Mouse (Mus musculus): ENCODE measurements around the gene Krtap2-4. TPM values are rescaled to one million over a fixed set of nuclear protein-coding genes. Genes with fewer than 3 reads are reported as not detected.
"Not testable (repeated sequence)": the region's sequence is repeated elsewhere in the genome, so short reads cannot be mapped to it uniquely, and the experiment has no call there.

Gene Krtap2-4
- 0.29 and 1.9 TPM in 2 replicates for polyA plus RNA-seq (2012; rRNA removed)

GRCm38 (mm10) chr11:99614796-99615363 is at the start of gene Krtap2-4:
Gene Krtap2-4, minus strand, starts transcription at chr11:99614846.
- no peaks in the 10 kb centered on the region for H3K36me3 ChIP-seq (ENCODE audit: control insufficient read depth, insufficient read depth, low read length)
- no peaks in the 10 kb centered on the region for H3K27me3 ChIP-seq (ENCODE audit: control insufficient read depth, insufficient read depth, low read length)
- no peak within 1 kb of the TSS for H3K4me3 ChIP-seq (ENCODE audit: low read depth, low read length)
- TF ChIP-seq POLR2A (IDR thresholded peaks at IDR 0.05; ENCODE audit: low read depth, low read length) (no peak), CTCF (IDR thresholded peaks at IDR 0.05; ENCODE audit: extremely low read depth, insufficient read length, insufficient replicate concordance, low read depth, low read length) (no peak)
- WGBS = 41% methylated on average over 3 of the region's 3 CpGs
- H3K4me1 ChIP-seq (ENCODE audit: control insufficient read depth, insufficient read depth, insufficient read length, low read length) = peaks cover 3% of the 10 kb centered on the region; the same call in 1 of the 2 replicates
- H3K27ac ChIP-seq (ENCODE audit: insufficient read depth, low read depth, low read length) = no peak within 1 kb of the TSS

- Histone ChIP-seq H3K4me3 (ENCODE audit: low read depth, low read length) (no peak overlapping the region), H3K27ac (ENCODE audit: insufficient read depth, low read depth, low read length) (no peak overlapping the region), H3K27me3 (ENCODE audit: control insufficient read depth, insufficient read depth, low read length) (no peaks in the 10 kb centered on the region), H3K4me1 (ENCODE audit: control insufficient read depth, insufficient read depth, insufficient read length, low read length) (no peaks in the 10 kb centered on the region), H3K36me3 (ENCODE audit: control insufficient read depth, insufficient read depth, low read length) (no peaks in the 10 kb centered on the region)
- 84% methylated on average over 10 of the region's 10 CpGs for WGBS
- TF ChIP-seq CTCF (IDR thresholded peaks at IDR 0.05; ENCODE audit: extremely low read depth, insufficient read length, insufficient replicate concordance, low read depth, low read length) (no peak), POLR2A (IDR thresholded peaks at IDR 0.05; ENCODE audit: low read depth, low read length) (no peak)
Measured at GRCm38 (mm10) chr11:99662802-99663201, 48.2 kb upstream of the Krtap2-4 start.

- Histone ChIP-seq H3K36me3 (ENCODE audit: control insufficient read depth, insufficient read depth, low read length) (no peaks in the 10 kb centered on the region), H3K4me1 (ENCODE audit: control insufficient read depth, insufficient read depth, insufficient read length, low read length) (no peaks in the 10 kb centered on the region), H3K27ac (ENCODE audit: insufficient read depth, low read depth, low read length) (no peak overlapping the region), H3K27me3 (ENCODE audit: control insufficient read depth, insufficient read depth, low read length) (no peaks in the 10 kb centered on the region), H3K4me3 (ENCODE audit: low read depth, low read length) (no peak overlapping the region)
- TF ChIP-seq POLR2A (IDR thresholded peaks at IDR 0.05; ENCODE audit: low read depth, low read length) (no peak), CTCF (IDR thresholded peaks at IDR 0.05; ENCODE audit: extremely low read depth, insufficient read length, insufficient replicate concordance, low read depth, low read length) (no peak)
- WGBS = 86% methylated on average over 4 of the region's 4 CpGs
Measured at GRCm38 (mm10) chr11:99659256-99659655, 44.6 kb upstream of the Krtap2-4 start.

DNA sequence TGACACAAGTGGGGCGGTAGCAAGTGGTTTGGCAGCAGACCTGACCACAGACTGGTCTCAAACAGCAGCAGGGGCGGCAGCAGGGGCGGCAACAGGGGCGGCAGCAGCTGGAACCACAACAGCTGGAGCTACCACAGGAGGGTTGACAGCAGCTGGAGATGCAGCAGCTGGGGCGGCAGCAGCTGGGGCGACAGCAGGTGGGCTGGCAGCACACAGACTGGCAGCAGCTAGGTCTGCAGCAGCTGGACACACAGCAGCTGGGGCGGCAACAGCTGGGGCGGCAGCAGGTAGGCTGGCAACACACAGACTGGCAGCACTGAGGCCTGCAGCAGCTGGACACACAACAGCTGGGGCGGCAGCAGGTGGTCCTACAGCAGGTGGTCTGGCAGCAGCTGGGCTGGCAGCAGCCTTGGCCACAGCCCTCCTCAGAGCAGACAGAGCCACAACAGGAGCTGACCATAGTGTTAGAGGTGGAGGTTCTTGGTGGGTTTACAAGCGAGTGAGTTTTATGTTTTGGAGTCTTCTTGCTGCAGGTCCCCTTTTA is 43.9 kb upstream of the Krtap2-4 start, which contains the start of gene Gm11563:
Gene Gm11563, minus strand, starts transcription at position 494 of the 544 bp plus-strand sequence.
- not testable (repeated sequence) for H3K27ac ChIP-seq (ENCODE audit: insufficient read depth, low read depth, low read length); H3K36me3 ChIP-seq (ENCODE audit: control insufficient read depth, insufficient read depth, low read length); H3K4me1 ChIP-seq (ENCODE audit: control insufficient read depth, insufficient read depth, insufficient read length, low read length); H3K27me3 ChIP-seq (ENCODE audit: control insufficient read depth, insufficient read depth, low read length); H3K4me3 ChIP-seq (ENCODE audit: low read depth, low read length)
- 69% methylated on average over 10 of the region's 10 CpGs for WGBS

GRCm38 (mm10) chr11:99657051-99657450 is 42.4 kb upstream of the Krtap2-4 start:
- 43% methylated on average over 5 of the region's 5 CpGs for WGBS
- H3K27ac ChIP-seq (ENCODE audit: insufficient read depth, low read depth, low read length) = no peak overlapping the region
- TF ChIP-seq CTCF (IDR thresholded peaks at IDR 0.05; ENCODE audit: extremely low read depth, insufficient read length, insufficient replicate concordance, low read depth, low read length) (no peak), POLR2A (IDR thresholded peaks at IDR 0.05; ENCODE audit: low read depth, low read length) (no peak)
- H3K36me3 ChIP-seq (ENCODE audit: control insufficient read depth, insufficient read depth, low read length) = no peaks in the 10 kb centered on the region
- no peaks in the 10 kb centered on the region for H3K27me3 ChIP-seq (ENCODE audit: control insufficient read depth, insufficient read depth, low read length)
- H3K4me3 ChIP-seq (ENCODE audit: low read depth, low read length) = no peak overlapping the region
- H3K4me1 ChIP-seq (ENCODE audit: control insufficient read depth, insufficient read depth, insufficient read length, low read length) = no peaks in the 10 kb centered on the region

- no peaks in the 10 kb centered on the region for H3K36me3 ChIP-seq (ENCODE audit: control insufficient read depth, insufficient read depth, low read length)
- WGBS = 80% methylated on average over 2 of the region's 2 CpGs
- no peak for TF ChIP-seq CTCF (IDR thresholded peaks at IDR 0.05; ENCODE audit: extremely low read depth, insufficient read length, insufficient replicate concordance, low read depth, low read length)
- no peak for TF ChIP-seq POLR2A (IDR thresholded peaks at IDR 0.05; ENCODE audit: low read depth, low read length)
- H3K4me1 ChIP-seq (ENCODE audit: control insufficient read depth, insufficient read depth, insufficient read length, low read length) = no peaks in the 10 kb centered on the region
- H3K27ac ChIP-seq (ENCODE audit: insufficient read depth, low read depth, low read length) = no peak within 1 kb of the TSS
- H3K4me3 ChIP-seq (ENCODE audit: low read depth, low read length) = no peak within 1 kb of the TSS
- no peaks in the 10 kb centered on the region for H3K27me3 ChIP-seq (ENCODE audit: control insufficient read depth, insufficient read depth, low read length)
Measured at GRCm38 (mm10) chr11:99650136-99650535, 35.5 kb upstream of the Krtap2-4 start, which contains the start of gene Gm11555. Gene Gm11555, minus strand, starts transcription at chr11:99650236.

DNA sequence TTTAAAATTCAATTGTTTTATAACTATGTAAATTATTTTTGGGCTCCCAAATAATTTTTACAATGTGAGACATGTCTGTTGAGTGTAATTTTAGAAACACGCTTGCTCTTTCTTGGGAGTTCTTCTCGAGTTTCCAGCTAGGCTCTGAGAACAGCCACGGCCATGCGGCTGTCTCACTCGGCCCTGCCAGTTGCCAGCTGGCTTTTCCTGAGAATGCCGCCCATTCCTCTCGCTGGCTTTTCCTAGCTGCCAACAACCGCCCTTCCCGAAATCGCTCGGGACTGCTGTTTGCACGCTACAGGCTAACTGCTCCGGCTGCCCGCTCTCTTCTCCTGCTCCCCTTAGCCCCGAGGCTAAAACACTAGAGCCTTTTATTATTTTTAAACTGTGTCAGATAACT is 31.8 kb upstream of the Krtap2-4 start:
- no peak for TF ChIP-seq POLR2A (IDR thresholded peaks at IDR 0.05; ENCODE audit: low read depth, low read length)
- no peak for TF ChIP-seq CTCF (IDR thresholded peaks at IDR 0.05; ENCODE audit: extremely low read depth, insufficient read length, insufficient replicate concordance, low read depth, low read length)
- no peaks in the 10 kb centered on the region for H3K27me3 ChIP-seq (ENCODE audit: control insufficient read depth, insufficient read depth, low read length)

More for the DNA sequence above, 31.8 kb upstream of the Krtap2-4 start:
- Histone ChIP-seq H3K4me3 (ENCODE audit: low read depth, low read length) (no peak overlapping the region), H3K4me1 (ENCODE audit: control insufficient read depth, insufficient read depth, insufficient read length, low read length) (no peaks in the 10 kb centered on the region), H3K27ac (ENCODE audit: insufficient read depth, low read depth, low read length) (no peak overlapping the region), H3K36me3 (ENCODE audit: control insufficient read depth, insufficient read depth, low read length) (no peaks in the 10 kb centered on the region)
- 86% methylated on average over 15 of the region's 15 CpGs for WGBS
